Mouse (Mus musculus): ENCODE data around the gene Foxc1. TPM values are rescaled to one million over a fixed set of nuclear protein-coding genes. Genes with fewer than 3 reads are reported as not detected.
A peak's percentile ranks its signal among the peaks of the same experiment; 100 is the strongest.

Foxc1 gene
- total and polyA plus RNA-seq, 2 experiments from 2014 or later = 1.6 to 20.0 TPM

- H3K27me3 ChIP-seq (ENCODE audit: control insufficient read depth, insufficient read depth, low read length) = peaks cover 81% of the 10 kb centered on the region
- H3K4me2 ChIP-seq (ENCODE audit: low read depth, low read length) = peak overlapping the region; percentile 66
- DNase-seq (ENCODE audit: low spot score) = no peak
- no peak overlapping the region for H3K9ac ChIP-seq (replicated peaks; ENCODE audit: low read depth, low read length)
- H3K4me3 ChIP-seq (ENCODE audit: low read depth, low read length) = peak overlapping the region; percentile 41
- peaks cover 3% of the 10 kb centered on the region for H3K4me1 ChIP-seq (ENCODE audit: control insufficient read depth, insufficient read depth)
- no peak overlapping the region for H3K27ac ChIP-seq (ENCODE audit: low read depth)
- no peak for TF ChIP-seq CTCF (IDR thresholded peaks at IDR 0.05; ENCODE audit: low read depth)
- TF ChIP-seq EP300 (IDR thresholded peaks at IDR 0.05; ENCODE audit: low read depth) = no peak
- WGBS = 7% methylated on average over 25 of the region's 25 CpGs
- no peaks in the 10 kb centered on the region for H3K36me3 ChIP-seq (replicated peaks; ENCODE audit: control insufficient read depth, insufficient read depth, low read length)
- H3K9me3 ChIP-seq (replicated peaks; ENCODE audit: control insufficient read depth, low read length) = no peaks in the 10 kb centered on the region
- ATAC-seq (ENCODE audit: insufficient read depth, low read depth) = no peak
These were observed 4.6 kb upstream of the Foxc1 start for GRCm38 (mm10) chr13:31801703-31802305.

- H3K4me1 ChIP-seq (ENCODE audit: control insufficient read depth, insufficient read depth) = peaks cover 3% of the 10 kb centered on the region
- H3K4me2 ChIP-seq (ENCODE audit: low read depth, low read length) = no peak overlapping the region
- no peaks in the 10 kb centered on the region for H3K9me3 ChIP-seq (replicated peaks; ENCODE audit: control insufficient read depth, low read length)
- no peak overlapping the region for H3K4me3 ChIP-seq (ENCODE audit: low read depth, low read length)
- H3K36me3 ChIP-seq (replicated peaks; ENCODE audit: control insufficient read depth, insufficient read depth, low read length) = no peaks in the 10 kb centered on the region
- DNase-seq (ENCODE audit: low spot score) (no peak), ATAC-seq (ENCODE audit: insufficient read depth, low read depth) (no peak)
- H3K27ac ChIP-seq (ENCODE audit: low read depth) = no peak overlapping the region
- WGBS = 14% methylated on average over 5 of the region's 5 CpGs
- no peak overlapping the region for H3K9ac ChIP-seq (replicated peaks; ENCODE audit: low read depth, low read length)
- TF ChIP-seq EP300 (IDR thresholded peaks at IDR 0.05; ENCODE audit: low read depth) (no peak), CTCF (IDR thresholded peaks at IDR 0.05; ENCODE audit: low read depth) (no peak)
- peaks cover 88% of the 10 kb centered on the region for H3K27me3 ChIP-seq (ENCODE audit: control insufficient read depth, insufficient read depth, low read length)
These were observed 4.0 kb upstream of the Foxc1 start for GRCm38 (mm10) chr13:31802447-31802846.

- H3K4me2 ChIP-seq (ENCODE audit: low read depth, low read length) = peak overlapping the region; percentile 9; the same call in 1 of the 2 replicates
- ATAC-seq (ENCODE audit: insufficient read depth, low read depth) (no peak), DNase-seq (ENCODE audit: low spot score) (no peak)
- no peaks in the 10 kb centered on the region for H3K36me3 ChIP-seq (replicated peaks; ENCODE audit: control insufficient read depth, insufficient read depth, low read length)
- 11% methylated on average over 30 of the region's 31 CpGs for WGBS
- no peak for TF ChIP-seq CTCF (IDR thresholded peaks at IDR 0.05; ENCODE audit: low read depth)
- TF ChIP-seq EP300 (IDR thresholded peaks at IDR 0.05; ENCODE audit: low read depth) = no peak
- H3K4me3 ChIP-seq (ENCODE audit: low read depth, low read length) = no peak overlapping the region
- peaks cover 3% of the 10 kb centered on the region for H3K4me1 ChIP-seq (ENCODE audit: control insufficient read depth, insufficient read depth)
- no peak overlapping the region for H3K27ac ChIP-seq (ENCODE audit: low read depth)
- H3K9me3 ChIP-seq (replicated peaks; ENCODE audit: control insufficient read depth, low read length) = no peaks in the 10 kb centered on the region
- peaks cover 92% of the 10 kb centered on the region for H3K27me3 ChIP-seq (ENCODE audit: control insufficient read depth, insufficient read depth, low read length)
- no peak overlapping the region for H3K9ac ChIP-seq (replicated peaks; ENCODE audit: low read depth, low read length)
These were observed 3.0 kb upstream of the Foxc1 start for GRCm38 (mm10) chr13:31803166-31804093.

- Histone ChIP-seq H3K9ac (replicated peaks; ENCODE audit: low read depth, low read length) (no peak overlapping the region), H3K4me3 (ENCODE audit: low read depth, low read length) (no peak overlapping the region), H3K9me3 (replicated peaks; ENCODE audit: control insufficient read depth, low read length) (no peaks in the 10 kb centered on the region), H3K4me1 (ENCODE audit: control insufficient read depth, insufficient read depth) (peaks cover 3% of the 10 kb centered on the region), H3K27me3 (ENCODE audit: control insufficient read depth, insufficient read depth, low read length) (peaks cover 85% of the 10 kb centered on the region), H3K4me2 (ENCODE audit: low read depth, low read length) (no peak overlapping the region), H3K36me3 (replicated peaks; ENCODE audit: control insufficient read depth, insufficient read depth, low read length) (no peaks in the 10 kb centered on the region), H3K27ac (ENCODE audit: low read depth) (no peak overlapping the region)
- ATAC-seq (ENCODE audit: insufficient read depth, low read depth) (no peak), DNase-seq (ENCODE audit: low spot score) (no peak)
- whole genome bisulfite sequencing = 24% methylated on average over 7 of the region's 7 CpGs
- TF ChIP-seq CTCF (IDR thresholded peaks at IDR 0.05; ENCODE audit: low read depth) (no peak), EP300 (IDR thresholded peaks at IDR 0.05; ENCODE audit: low read depth) (no peak)
These were observed 1.9 kb upstream of the Foxc1 start for GRCm38 (mm10) chr13:31804571-31804970.

GRCm38 (mm10) chr13:31805831-31806427 lies 504 bp upstream of the Foxc1 start:
- H3K36me3 ChIP-seq (replicated peaks; ENCODE audit: control insufficient read depth, insufficient read depth, low read length) = no peaks in the 10 kb centered on the region
- peak overlapping the region; percentile 84 for H3K4me2 ChIP-seq (ENCODE audit: low read depth, low read length)
- H3K27me3 ChIP-seq (ENCODE audit: control insufficient read depth, insufficient read depth, low read length) = peaks cover 85% of the 10 kb centered on the region
- no peaks in the 10 kb centered on the region for H3K9me3 ChIP-seq (replicated peaks; ENCODE audit: control insufficient read depth, low read length)
- 5% methylated on average over 34 of the region's 34 CpGs for WGBS
- H3K27ac ChIP-seq (ENCODE audit: low read depth) = peak overlapping the region; percentile 47
- DNase-seq (ENCODE audit: low spot score) (no peak), ATAC-seq (ENCODE audit: insufficient read depth, low read depth) (peak; percentile 30)
- no peak for TF ChIP-seq CTCF (IDR thresholded peaks at IDR 0.05; ENCODE audit: low read depth)
- TF ChIP-seq EP300 (IDR thresholded peaks at IDR 0.05; ENCODE audit: low read depth) = no peak
- H3K9ac ChIP-seq (replicated peaks; ENCODE audit: low read depth, low read length) = peak overlapping the region; percentile 41; the same call in 1 of the 2 replicates
- H3K4me1 ChIP-seq (ENCODE audit: control insufficient read depth, insufficient read depth) = peaks cover 3% of the 10 kb centered on the region
- H3K4me3 ChIP-seq (ENCODE audit: low read depth, low read length) = peak overlapping the region; percentile 76
